Mouse (Mus musculus): ENCODE results near the gene Notch1. TPM values are rescaled to one million over a fixed set of nuclear protein-coding genes. Genes with fewer than 3 reads are reported as not detected.

Gene Notch1
- polyA plus RNA-seq, 1 experiment from 2014 or later = 27.9 TPM

- Histone ChIP-seq H3K9me3 (no peaks in the 10 kb centered on the region), H3K4me3 (replicated peaks) (no peak overlapping the region), H3K27me3 (no peaks in the 10 kb centered on the region), H3K4me1 (replicated peaks) (peaks cover 22% of the 10 kb centered on the region), H3K27ac (peak overlapping the region; percentile 45; the same call in 1 of the 2 replicates), H3K36me3 (no peaks in the 10 kb centered on the region), H3K9ac (replicated peaks) (no peak overlapping the region; the same call in 1 of the 2 replicates), H3K4me2 (replicated peaks) (no peak overlapping the region)
- 20% methylated on average over 5 of the region's 5 CpGs for WGBS
- ATAC-seq = no peak
These were observed 67.1 kb downstream of the Notch1 start for GRCm38 (mm10) chr2:26449121-26450060.

- no peak overlapping the region for H3K27ac ChIP-seq
- 89% methylated on average over 1 of the region's 1 CpGs for WGBS
- 0 out of 2 replicates have a peak overlapping the region, but pooled peaks have one; percentile 0 for H3K9ac ChIP-seq (replicated peaks)
- peaks cover 39% of the 10 kb centered on the region for H3K4me1 ChIP-seq (replicated peaks)
- ATAC-seq = no peak
- no peak overlapping the region for H3K4me3 ChIP-seq (replicated peaks)
- H3K9me3 ChIP-seq = no peaks in the 10 kb centered on the region
- H3K36me3 ChIP-seq = no peaks in the 10 kb centered on the region
- no peaks in the 10 kb centered on the region for H3K27me3 ChIP-seq
- no peak overlapping the region for H3K4me2 ChIP-seq (replicated peaks)
These were observed 69.0 kb downstream of the Notch1 start for GRCm38 (mm10) chr2:26447451-26447850.

GRCm38 (mm10) chr2:26446671-26447070 is 69.8 kb downstream of the Notch1 start:
- no peaks in the 10 kb centered on the region for H3K9me3 ChIP-seq
- peaks cover 39% of the 10 kb centered on the region for H3K4me1 ChIP-seq (replicated peaks)
- H3K4me2 ChIP-seq (replicated peaks) = peak overlapping the region; percentile 92
- H3K27ac ChIP-seq = peak overlapping the region; percentile 86; the same call in 1 of the 2 replicates
- no peak for ATAC-seq
- peaks cover 2% of the 10 kb centered on the region for H3K36me3 ChIP-seq
- peak overlapping the region; percentile 85 for H3K9ac ChIP-seq (replicated peaks)
- no peaks in the 10 kb centered on the region for H3K27me3 ChIP-seq
- 75% methylated on average over 4 of the region's 4 CpGs for WGBS
- peak overlapping the region; percentile 87 for H3K4me3 ChIP-seq (replicated peaks)

- Histone ChIP-seq H3K9ac (replicated peaks) (peak overlapping the region; percentile 85), H3K27ac (peak overlapping the region; percentile 86), H3K27me3 (no peaks in the 10 kb centered on the region), H3K4me2 (replicated peaks) (peak overlapping the region; percentile 92), H3K4me3 (replicated peaks) (peak overlapping the region; percentile 87), H3K36me3 (peaks cover 10% of the 10 kb centered on the region), H3K9me3 (no peaks in the 10 kb centered on the region), H3K4me1 (replicated peaks) (peaks cover 39% of the 10 kb centered on the region)
- WGBS = 1% methylated on average over 44 of the region's 44 CpGs
- ATAC-seq = peak; percentile 92
These were observed 70.6 kb downstream of the Notch1 start for GRCm38 (mm10) chr2:26445666-26446445.

- Histone ChIP-seq H3K4me2 (replicated peaks) (peak within 1 kb of the TSS; percentile 92), H3K4me3 (replicated peaks) (peak within 1 kb of the TSS; percentile 87), H3K9me3 (no peaks in the 10 kb centered on the region), H3K9ac (replicated peaks) (peak within 1 kb of the TSS; percentile 90), H3K4me1 (replicated peaks) (peaks cover 39% of the 10 kb centered on the region), H3K27ac (peak within 1 kb of the TSS; percentile 92), H3K36me3 (peaks cover 18% of the 10 kb centered on the region), H3K27me3 (no peaks in the 10 kb centered on the region)
- under 1% methylated on average over 58 of the region's 61 CpGs for WGBS
- peak; percentile 92 for ATAC-seq
These were observed 71.4 kb downstream of the Notch1 start, which contains the start of gene Sec16a for GRCm38 (mm10) chr2:26444946-26445665. TSS of gene Sec16a (minus strand) at chr2:26445216.

GRCm38 (mm10) chr2:26444368-26444767 is 72.1 kb downstream of the Notch1 start:
- ATAC-seq = no peak
- no peaks in the 10 kb centered on the region for H3K9me3 ChIP-seq
- peak overlapping the region; percentile 85 for H3K4me2 ChIP-seq (replicated peaks)
- peak overlapping the region; percentile 90 for H3K9ac ChIP-seq (replicated peaks)
- no peaks in the 10 kb centered on the region for H3K27me3 ChIP-seq
- H3K27ac ChIP-seq = peak overlapping the region; percentile 92
- peaks cover 25% of the 10 kb centered on the region for H3K36me3 ChIP-seq
- peak overlapping the region; percentile 87 for H3K4me3 ChIP-seq (replicated peaks)
- WGBS = 7% methylated on average over 15 of the region's 15 CpGs
- peaks cover 34% of the 10 kb centered on the region for H3K4me1 ChIP-seq (replicated peaks)

GRCm38 (mm10) chr2:26443876-26444275 is 72.6 kb downstream of the Notch1 start:
- H3K4me1 ChIP-seq (replicated peaks) = peaks cover 34% of the 10 kb centered on the region
- no peak for ATAC-seq
- H3K4me2 ChIP-seq (replicated peaks) = peak overlapping the region; percentile 85
- 74% methylated on average over 3 of the region's 3 CpGs for WGBS
- no peaks in the 10 kb centered on the region for H3K9me3 ChIP-seq
- H3K9ac ChIP-seq (replicated peaks) = peak overlapping the region; percentile 90
- H3K27ac ChIP-seq = no peak overlapping the region
- H3K4me3 ChIP-seq (replicated peaks) = peak overlapping the region; percentile 87
- H3K27me3 ChIP-seq = no peaks in the 10 kb centered on the region
- H3K36me3 ChIP-seq = peaks cover 30% of the 10 kb centered on the region

GRCm38 (mm10) chr2:26442843-26443242 is 73.6 kb downstream of the Notch1 start:
- 68% methylated on average over 1 of the region's 1 CpGs for WGBS
- Histone ChIP-seq H3K27me3 (no peaks in the 10 kb centered on the region), H3K4me3 (replicated peaks) (no peak overlapping the region), H3K9me3 (no peaks in the 10 kb centered on the region), H3K27ac (no peak overlapping the region), H3K36me3 (peaks cover 40% of the 10 kb centered on the region), H3K4me1 (replicated peaks) (peaks cover 39% of the 10 kb centered on the region), H3K4me2 (replicated peaks) (peak overlapping the region; percentile 0; the same call in 1 of the 2 replicates), H3K9ac (replicated peaks) (no peak overlapping the region)
- ATAC-seq = no peak

GRCm38 (mm10) chr2:26441688-26442087 is 74.8 kb downstream of the Notch1 start:
- H3K27ac ChIP-seq = no peak overlapping the region

GRCm38 (mm10) chr2:26441261-26441660 is 75.2 kb downstream of the Notch1 start:
- WGBS = 93% methylated on average over 4 of the region's 4 CpGs

More at GRCm38 (mm10) chr2:26441688-26442087, 74.8 kb downstream of the Notch1 start:
- H3K9me3 ChIP-seq = no peaks in the 10 kb centered on the region
- no peak for ATAC-seq
- WGBS = 87% methylated on average over 5 of the region's 5 CpGs
- H3K4me3 ChIP-seq (replicated peaks) = no peak overlapping the region
- H3K9ac ChIP-seq (replicated peaks) = no peak overlapping the region; the same call in 1 of the 2 replicates
- H3K4me1 ChIP-seq (replicated peaks) = peaks cover 37% of the 10 kb centered on the region
- no peak overlapping the region for H3K4me2 ChIP-seq (replicated peaks)
- peaks cover 48% of the 10 kb centered on the region for H3K36me3 ChIP-seq
- no peaks in the 10 kb centered on the region for H3K27me3 ChIP-seq

GRCm38 (mm10) chr2:26439671-26440070 is 76.8 kb downstream of the Notch1 start:
- Histone ChIP-seq H3K9me3 (no peaks in the 10 kb centered on the region), H3K27ac (no peak overlapping the region), H3K36me3 (peaks cover 66% of the 10 kb centered on the region), H3K9ac (replicated peaks) (no peak overlapping the region), H3K27me3 (no peaks in the 10 kb centered on the region), H3K4me1 (replicated peaks) (peaks cover 30% of the 10 kb centered on the region), H3K4me3 (replicated peaks) (no peak overlapping the region), H3K4me2 (replicated peaks) (no peak overlapping the region)
- ATAC-seq = no peak
- WGBS = 96% methylated on average over 6 of the region's 6 CpGs

More at GRCm38 (mm10) chr2:26441261-26441660, 75.2 kb downstream of the Notch1 start:
- Histone ChIP-seq H3K9ac (replicated peaks) (no peak overlapping the region; the same call in 1 of the 2 replicates), H3K4me1 (replicated peaks) (peaks cover 33% of the 10 kb centered on the region), H3K27ac (no peak overlapping the region), H3K27me3 (no peaks in the 10 kb centered on the region), H3K4me3 (replicated peaks) (no peak overlapping the region), H3K4me2 (replicated peaks) (no peak overlapping the region), H3K9me3 (no peaks in the 10 kb centered on the region), H3K36me3 (peaks cover 50% of the 10 kb centered on the region)
- ATAC-seq = no peak

Data from midbrain, embryonic 13.5 days (tissue).